Mouse (Mus musculus) bone marrow, adult 2 months (tissue): ENCODE results near the gene Jhy.

Source experiments
- CTCF ChIP-seq: fragments of 200-500 bp; IDR thresholded peaks from 2 replicates; pipeline ENCODE4 v1.5.1; 2011; ENCODE audit warnings: low read length, control low read depth; ENCODE audit not compliant: control insufficient read depth, insufficient read depth
- POLR2A ChIP-seq: fragments of 200-500 bp; IDR thresholded peaks from 2 replicates; pipeline ENCODE4 v1.6.1; 2011; ENCODE audit warnings: low read depth, mild to moderate bottlenecking, control low read depth, low read length, borderline replicate concordance; ENCODE audit not compliant: control insufficient read depth

DNA sequence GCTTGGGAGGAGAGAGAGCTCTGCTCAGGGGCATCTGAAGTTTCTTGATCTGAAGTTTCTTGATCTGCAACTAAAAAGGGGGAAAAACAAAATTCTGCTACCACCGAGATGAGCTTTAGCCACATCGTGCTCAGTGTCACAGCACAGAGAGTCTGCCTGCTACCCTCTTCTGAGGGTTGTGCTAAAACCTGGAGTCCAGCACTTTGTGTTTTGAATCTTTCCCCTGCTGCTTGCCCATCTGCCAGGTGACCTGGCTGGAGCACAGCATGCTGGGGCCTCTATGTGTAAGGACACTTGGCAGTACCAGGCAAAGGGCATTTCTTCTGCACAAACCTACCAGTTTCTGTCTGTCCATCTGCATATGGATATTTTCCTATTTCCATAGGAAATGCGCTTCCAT lies 20.4 kb upstream of the Jhy start:
- TF ChIP-seq CTCF (no peak), POLR2A (no peak)
